Mouse (Mus musculus) retina, postnatal 1 day (tissue): ENCODE results near the gene Rpl13a.
"Not testable (repeated sequence)": the region's sequence is repeated elsewhere in the genome, so short reads cannot be mapped to it uniquely, and the experiment has no call there.

Source experiments
- DNase-seq: peaks from one replicate; pipeline ENCODE4 v3.0.0-alpha.2; 2012

Rpl13a gene

DNA sequence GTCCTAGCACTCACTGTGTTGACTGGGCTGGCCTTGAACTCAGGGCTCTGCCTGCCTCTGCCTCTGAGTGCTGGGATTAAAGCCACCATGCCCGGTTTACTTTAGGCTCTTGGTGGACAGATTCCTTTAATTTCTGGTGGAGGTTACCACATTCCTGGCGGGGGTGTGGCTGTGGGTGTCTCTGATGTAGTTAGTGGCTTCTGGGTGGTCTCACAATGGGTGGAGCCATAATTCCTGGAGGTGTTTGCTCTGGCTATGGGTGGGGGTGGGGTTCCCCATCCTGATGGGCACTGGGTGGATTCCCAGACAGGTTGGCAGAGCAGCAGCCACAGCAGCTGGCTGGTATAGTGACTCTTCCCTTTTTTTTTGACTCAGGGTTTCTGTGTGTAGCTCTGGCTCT lies 16.6 kb downstream of the Rpl13a start:
- DNase-seq, result no peak

DNA sequence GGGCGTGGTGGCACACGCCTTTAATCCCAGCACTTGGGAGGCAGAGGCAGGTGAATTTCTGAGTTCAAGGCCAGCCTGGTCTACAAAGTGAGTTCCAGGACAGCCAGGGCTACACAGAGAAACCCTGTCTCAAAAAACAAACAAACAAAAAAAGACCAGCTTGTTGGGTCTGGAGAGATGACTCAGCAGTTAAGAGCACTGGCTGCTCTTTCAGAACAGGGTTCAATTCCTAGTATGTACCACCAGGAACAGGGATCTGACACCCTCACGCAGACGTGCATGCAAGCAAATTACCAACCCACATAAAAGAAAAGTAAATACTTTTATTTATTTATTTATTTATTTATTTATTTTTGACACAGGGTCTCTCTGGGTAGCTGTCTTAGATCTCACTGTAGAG lies 18.5 kb downstream of the Rpl13a start:
- DNase-seq, result not testable (repeated sequence)

DNA sequence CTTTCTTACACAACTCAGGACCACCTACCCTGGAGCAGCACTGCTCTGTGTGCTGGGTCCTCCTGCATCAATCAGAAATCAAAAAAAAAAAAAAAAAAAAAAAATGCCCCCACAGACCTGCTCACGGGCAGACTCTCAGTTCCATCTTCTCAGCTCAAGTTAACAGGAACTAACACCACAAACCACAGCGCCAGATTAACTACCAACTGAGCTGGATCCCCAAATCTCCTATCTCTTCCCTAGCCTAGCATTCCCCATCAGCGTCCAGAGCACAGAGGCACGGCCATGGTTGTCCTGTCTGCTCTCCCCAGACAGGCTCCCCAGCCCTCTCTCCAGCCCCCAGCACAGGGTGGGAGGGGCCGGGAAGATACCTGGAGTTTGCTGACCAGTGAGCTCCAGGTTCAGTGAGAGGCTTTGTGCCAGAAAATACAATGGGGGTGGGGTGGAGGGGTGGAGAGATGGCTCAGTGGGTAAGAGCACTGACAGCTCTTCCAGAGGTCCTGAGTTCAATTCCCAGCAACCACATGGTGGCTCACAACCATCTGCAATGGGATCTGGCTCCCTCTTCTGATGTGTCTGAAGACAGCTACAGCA lies 21.4 kb downstream of the Rpl13a start:
- no peak for DNase-seq

DNA sequence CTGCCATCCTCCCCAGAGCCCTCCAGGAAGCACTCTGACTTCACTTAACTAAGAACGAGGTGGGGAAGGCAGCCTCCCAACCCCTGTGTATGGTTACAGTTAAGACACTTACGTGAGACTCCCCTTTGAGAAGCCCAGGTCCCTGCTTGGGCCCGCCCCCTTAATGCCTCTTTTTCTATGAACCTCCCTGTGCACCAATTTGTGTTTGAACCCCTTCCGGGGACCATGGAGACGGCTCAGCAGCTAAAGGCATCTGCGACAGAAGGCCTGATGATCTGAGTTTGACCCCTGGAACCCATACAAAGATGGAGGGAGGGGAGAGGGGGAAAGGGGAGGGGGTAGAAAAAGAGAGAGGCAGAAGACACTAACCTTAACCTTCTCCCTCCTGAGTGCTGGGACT lies 22.1 kb downstream of the Rpl13a start:
- no peak for DNase-seq

DNA sequence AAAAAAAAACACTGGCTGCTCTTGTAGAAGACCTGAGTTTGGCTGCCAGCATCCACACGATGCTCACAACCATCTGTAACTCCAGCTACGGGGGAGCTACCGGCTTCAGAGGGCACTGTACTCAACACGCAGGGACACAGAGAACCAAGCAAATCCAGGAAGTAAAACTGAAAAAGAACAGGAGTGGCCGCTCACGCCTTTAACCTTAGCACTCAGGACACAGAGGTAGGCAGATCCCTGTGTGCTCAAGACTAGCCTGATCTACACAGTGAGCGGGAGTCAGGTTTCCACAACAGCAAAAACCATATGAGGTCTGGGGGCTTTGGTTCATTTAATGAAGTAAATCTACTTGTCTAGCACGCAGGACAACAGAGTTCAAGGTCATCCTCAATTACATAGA lies 23.1 kb downstream of the Rpl13a start:
- no peak for DNase-seq

DNA sequence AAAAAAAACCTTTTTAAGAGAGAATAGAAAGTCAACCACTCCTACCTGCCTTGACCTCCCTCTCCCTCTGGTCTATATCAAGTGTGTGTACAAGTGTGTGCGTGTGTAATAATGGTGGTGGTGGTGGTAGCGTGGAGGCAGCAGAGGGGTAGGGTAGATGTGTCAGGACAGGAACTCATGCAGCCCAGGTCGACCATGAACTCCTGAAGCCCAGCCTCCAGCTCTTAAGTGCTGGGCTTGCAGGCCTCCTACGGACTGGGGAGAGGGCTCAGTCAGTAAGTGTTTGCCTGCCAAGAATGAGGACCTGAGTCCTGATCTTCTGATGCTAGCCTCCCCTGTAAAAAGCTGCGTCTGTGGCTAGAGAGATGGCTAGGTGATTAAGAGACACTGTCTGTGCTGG lies 23.6 kb downstream of the Rpl13a start:
- no peak for DNase-seq

DNA sequence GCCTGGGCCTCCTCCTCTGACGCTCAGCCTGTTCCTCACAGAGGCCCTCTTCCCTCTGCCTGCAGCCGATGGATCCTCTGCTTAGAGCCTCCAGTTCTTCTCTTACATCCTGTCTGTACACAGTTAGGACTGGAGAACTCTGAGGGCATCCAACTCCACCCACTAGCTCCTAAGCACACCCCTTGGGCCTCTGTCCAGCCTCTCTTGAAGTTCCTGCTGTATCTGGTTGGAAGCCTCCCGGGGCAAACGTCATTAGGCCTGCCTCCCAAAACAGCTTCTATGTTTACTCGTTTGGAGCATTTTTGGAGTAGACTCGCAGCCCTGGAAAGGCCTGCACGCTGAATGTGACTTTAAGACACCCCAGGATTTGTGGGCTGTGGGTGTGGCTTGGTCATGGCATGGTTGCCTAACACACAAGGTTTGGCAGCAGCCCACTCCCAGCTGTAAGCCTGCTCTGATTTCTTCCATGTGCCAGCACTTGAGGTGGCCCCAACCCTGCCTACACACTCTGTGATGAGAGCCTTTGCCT lies 24.8 kb downstream of the Rpl13a start, which contains the start of gene Fcgrt:
Gene Fcgrt, minus strand, starts transcription at position 200 of the 529 bp plus-strand sequence.
- DNase-seq, result no peak

DNA sequence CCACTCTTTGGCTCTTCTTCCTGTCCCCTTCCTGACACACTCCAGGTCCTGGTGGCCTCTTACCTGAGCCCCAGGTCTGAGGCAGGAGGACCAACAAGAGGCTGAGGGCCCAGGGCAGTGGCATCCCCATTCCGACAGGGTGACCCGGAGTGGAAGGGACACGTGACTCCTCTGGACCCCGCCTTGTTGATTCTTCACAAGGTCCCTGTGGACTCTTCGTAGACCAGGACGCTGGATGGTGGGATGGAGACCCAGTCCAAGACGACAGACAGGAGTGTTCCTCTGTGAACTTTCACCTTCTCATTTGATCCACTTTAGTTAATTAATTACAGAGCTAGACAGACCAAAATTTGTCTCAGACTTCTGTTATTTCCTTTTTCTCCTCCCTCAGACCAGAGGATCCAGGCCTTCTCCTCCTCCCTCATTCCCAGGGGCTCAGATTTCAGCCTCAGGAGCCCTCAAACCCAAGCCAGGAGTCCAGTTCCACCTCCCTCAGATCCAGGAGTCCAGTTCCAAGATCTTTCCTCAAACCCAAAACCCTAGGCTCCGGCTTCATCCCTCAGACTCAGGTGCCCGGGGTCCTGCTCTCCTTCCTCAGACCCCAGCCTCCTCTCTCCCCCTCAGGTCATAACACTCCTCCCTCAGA lies 25.5 kb downstream of the Rpl13a start:
- no peak for DNase-seq

DNA sequence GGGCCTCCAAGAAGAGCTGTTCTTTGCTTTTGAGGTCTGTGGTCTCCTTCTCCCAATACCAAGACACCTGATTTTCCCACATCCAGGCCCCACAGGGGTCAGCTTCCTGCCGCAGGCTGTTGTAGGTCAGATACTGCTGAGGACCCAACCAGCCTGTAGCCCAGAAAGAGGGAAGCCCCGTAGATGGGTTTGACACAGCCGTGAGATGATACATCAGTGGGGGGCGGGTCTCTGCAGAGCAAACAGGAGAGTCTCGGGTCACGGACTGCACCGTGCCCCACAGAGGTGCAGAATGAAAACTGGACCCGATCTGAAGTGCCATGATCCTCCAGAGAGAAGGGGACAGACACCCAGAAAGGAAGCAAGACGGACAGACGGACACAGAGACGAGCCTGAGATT lies 26.1 kb downstream of the Rpl13a start:
- no peak for DNase-seq

DNA sequence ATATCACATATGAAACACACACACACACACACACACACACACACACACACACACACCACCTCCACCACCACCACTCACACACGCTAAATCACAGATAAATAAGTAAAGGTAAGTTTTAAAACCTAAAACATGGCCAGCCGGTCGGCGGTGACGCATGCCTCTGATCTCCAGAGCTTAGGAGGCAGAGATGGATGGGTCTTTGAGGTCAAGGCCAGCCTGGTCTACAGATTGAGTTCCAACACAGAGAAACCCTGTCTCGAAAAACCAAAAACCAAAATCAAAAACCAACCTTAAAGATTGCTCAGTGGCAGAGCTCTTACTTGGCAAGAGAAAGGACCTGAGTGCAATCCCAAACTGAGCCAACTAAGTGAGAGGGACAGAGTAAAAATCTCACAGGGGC lies 28.5 kb downstream of the Rpl13a start:
- no peak for DNase-seq

DNA sequence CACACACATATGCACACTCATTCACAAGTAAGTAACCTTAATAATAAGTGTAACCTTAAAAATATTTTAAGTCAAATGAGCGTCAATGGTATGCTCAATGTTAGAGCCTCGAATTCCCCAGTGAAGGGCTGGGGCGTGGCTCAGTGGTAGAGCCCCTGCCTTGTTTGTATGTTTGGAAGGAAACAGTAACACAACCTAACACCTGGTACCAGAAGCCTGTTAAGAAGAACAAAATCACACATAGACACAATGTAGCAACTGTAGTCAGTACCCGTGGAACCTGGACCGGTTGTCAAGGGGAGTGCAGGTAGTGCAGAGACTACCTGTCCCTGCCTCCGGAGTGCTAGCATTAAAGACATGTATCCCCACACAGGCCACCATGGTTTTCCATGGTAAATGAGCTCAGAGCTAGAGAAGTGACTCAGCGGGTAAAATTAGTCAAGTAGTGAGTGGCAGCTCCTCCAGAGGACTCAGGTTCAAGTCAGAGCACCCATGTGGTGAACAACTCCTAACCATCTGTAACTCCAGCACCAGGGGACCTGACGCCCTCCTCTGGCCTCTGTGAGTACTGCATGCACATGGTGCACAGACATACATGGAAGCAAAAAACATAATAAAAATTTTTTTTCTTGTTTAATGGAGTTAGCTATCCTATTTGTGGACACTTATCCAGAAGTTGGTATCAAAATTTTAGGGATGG lies 29.9 kb downstream of the Rpl13a start:
- DNase-seq, result no peak

DNA sequence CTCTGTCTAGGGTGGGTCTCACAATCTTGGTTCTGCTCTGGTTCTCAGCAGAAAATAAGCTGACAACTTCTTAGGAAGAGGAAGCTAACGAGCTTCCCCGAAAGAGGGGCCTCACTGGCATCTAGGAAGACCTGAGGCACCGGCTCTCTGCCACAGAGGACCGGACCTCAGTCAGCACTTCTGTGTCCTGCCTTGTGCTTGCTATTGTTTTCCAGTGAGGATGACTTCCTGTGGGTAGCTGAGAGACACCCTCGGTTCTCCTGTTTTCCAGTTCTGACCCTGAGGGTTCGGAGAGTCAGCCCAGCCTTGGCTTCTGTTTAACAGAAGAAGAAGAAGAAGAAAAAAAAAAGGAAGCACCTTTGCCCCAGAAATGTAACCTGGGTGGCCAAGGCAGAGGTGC lies 31.1 kb downstream of the Rpl13a start:
- no peak for DNase-seq

DNA sequence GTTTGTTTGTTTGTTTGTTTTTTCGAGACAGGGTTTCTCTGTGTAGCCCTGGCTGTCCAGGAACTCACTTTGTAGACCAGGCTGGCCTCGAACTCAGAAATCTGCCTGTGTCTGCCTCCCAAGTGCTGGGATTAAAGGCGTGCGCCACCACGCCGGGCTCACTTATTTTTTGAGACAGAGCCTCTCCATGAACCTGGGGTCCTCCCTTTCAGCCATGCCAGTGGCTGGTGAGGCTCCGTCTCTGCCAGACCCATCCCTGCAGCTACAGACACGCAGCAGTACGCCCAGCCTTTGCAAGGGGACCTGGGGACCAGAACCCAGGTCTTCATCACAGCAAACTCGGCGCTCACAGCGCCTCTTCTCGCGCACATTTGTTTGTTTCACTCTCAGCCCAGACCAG lies 32.6 kb downstream of the Rpl13a start:
- not testable (repeated sequence) for DNase-seq

DNA sequence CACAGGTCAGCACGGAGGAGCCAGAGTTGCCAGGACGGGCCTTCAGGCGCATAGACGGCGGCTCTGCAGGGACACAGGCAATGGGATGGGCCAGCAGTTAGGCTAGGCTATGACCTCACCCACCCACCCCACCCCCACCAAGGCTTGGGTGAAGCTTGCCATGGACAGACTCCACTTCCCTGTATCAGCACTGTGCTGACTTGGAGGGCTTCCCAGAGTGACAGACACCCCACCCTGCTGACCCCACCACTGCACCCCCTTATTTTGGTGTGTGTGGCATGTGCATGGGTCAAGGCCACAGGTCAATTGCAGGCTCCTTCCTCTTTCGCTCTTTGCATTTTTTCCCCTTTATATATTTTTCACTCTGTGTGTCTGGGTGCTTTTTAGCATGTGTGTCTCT lies 33.2 kb downstream of the Rpl13a start:
- DNase-seq, result no peak

DNA sequence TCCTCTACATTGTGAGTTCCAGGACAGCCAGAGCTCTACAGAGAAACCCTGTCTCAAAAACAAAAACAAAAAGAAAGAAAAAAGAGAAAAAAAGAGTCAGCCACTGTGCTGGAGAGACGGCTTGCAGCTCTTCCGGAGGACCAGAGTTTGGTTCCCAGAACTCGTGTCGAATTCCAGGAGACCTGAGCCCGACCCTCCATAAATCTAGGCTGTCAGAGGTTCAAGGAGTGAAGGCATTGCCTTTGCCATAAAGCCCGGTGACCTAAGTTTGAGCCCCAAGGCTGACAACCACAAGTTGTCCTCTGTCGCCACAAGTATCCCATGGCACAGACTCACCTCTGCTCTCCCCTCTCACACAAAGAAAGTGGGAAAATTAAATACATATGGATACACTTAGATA lies 34.4 kb downstream of the Rpl13a start:
- DNase-seq, result no peak

DNA sequence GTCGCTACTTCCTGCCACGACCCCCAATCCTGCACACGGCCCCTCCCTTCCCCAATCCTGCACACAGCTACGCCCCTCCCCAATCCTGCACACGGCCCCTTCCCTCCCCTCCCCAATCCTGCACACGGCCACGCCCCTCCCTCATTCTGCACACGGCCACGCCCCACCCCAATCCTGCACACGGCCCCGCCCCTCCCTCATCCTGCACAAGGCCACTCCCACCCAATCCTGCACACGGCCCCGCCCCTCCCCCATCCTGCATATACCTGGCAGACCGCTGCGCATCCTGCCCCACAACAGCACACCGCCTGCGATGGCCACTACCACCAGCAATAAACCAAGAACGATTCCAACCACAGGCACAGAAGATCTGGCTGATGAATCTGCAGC lies 35.0 kb downstream of the Rpl13a start:
- DNase-seq, result no peak

DNA sequence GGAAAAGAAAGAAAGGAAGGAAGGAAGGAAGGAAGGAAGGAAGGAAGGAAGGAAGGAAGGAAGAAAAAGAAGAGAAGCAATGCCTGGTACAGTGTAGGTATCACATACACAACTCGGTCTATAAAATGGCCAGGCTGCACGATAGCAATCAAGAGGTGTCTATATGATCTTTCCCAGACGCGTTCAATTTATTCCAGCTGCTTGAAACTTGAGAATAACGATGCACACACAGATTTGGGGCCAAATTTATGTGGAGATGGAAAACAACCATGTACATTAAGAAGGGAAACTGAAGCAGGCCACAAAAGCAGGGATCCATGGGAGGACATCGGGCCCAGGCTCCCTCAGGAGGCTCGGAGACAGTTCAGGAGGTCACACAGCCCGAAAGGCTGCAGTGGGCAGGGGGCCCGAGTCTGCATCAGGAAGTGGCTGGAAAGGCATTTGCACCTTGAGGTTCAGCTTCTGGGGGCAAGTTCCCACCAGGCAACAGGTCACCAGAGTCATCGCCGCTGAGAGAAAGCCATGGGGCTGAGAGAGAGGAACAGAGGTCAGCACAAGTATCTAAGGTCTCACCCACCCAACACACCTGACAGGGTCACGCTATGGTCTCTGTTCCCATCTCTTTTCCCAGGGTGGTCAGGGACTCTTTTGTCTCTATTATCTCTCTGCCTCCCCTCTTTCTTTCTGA lies 35.6 kb downstream of the Rpl13a start:
- DNase-seq, result no peak

DNA sequence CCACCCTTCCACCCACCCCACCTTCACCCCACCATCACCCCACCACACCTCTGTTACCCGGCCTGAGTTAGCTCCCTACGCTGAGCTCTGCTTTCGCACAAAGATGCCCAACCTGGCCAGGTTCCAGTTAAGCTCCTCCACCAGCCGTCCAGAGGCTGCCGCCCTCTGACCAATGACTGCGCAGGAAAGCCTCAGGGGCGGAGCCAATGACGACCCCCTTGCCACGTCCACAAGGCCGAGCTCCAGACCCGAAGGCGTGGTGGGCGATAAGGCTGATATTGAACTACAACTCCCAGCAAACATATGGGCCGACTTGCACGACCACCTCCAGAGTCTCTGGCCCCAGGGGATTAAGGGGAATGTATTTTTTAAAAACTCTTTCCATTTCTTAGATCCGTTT lies 36.5 kb downstream of the Rpl13a start, which contains the start of gene Rcn3:
Gene Rcn3, minus strand, starts transcription at position 174 of the 400 bp plus-strand sequence.
- DNase-seq, result peak; percentile 96

DNA sequence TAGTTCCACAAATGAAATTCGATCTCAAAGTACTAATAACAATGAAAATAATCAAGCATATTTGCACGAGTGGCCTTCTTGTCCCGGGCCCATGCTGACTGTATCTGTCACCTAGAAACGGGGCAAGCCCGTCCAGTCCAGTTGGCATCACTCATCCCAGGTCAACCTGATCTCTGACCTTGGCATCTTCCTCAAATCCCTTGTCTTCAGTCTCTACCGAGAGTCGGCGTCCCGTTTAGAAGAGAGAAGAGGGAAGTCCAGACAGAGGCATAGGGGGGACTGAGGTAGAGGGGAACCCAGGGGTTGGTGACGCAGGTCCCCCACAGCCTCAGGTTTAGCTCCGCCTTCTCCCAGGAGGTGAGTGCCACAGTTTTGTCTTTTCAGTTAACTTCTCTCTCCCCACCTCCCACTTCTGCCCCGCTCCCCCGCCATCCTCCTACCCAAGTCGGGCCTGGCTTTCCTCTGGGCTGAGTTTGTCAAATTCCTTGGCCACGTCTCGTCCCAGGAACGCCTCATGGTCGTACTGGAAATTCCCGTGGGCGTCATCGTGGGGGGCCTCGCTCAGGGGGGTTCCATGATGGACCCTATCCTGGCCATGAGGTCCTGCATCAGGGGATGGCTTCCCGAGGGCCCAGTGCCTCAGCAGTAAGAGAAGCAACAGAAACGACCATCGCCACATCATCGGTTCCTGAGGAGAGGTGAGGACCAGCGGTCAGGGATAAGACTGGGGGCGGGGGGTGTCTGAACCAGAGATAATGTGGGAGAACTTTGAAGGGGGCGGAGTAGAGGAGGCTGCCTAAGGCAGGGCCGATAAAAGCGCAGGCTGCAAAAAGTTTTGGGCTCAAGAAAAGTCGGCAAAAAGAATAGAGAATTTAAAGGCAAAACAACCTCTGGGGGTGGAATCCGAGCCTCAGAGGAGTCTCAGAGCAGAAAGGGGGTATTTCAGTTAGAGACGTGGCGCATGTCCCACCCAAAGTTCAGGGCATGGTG lies 37.3 kb downstream of the Rpl13a start:
- peak; percentile 22 for DNase-seq

DNA sequence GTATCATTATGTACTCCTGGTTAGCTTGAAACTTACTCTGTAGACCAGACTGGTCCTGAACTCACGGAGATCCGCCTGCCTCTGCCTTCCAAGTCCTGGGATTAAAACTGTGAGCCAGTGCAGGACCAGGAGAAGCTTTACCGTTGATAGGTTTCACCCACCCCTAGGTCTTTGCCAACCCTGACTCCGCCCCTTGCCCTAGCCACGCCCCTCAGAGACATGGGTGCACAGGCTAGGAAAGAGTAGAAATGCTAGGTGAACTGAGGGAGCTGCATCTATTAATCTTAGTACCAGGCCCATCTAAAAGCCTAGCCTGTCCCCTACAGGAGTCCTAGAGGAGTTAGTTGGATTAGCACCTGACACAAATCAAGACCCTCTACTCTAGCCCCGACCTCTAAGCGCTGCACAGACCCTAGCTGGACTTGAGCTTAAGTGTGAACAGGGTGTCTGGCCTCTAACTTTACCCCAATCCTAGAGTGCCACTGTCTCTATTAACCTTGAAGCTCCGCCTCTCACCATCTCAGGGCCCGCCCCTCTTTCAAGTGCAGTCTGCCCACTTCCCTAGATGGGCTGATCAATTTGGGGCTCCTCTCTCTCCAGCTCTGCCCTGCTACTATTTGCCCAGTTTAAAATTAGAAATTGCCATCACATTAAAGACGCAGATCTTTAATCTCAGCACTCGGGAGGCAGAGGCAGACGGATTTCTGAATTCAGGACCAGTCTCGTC lies 38.1 kb downstream of the Rpl13a start:
- no peak for DNase-seq

DNA sequence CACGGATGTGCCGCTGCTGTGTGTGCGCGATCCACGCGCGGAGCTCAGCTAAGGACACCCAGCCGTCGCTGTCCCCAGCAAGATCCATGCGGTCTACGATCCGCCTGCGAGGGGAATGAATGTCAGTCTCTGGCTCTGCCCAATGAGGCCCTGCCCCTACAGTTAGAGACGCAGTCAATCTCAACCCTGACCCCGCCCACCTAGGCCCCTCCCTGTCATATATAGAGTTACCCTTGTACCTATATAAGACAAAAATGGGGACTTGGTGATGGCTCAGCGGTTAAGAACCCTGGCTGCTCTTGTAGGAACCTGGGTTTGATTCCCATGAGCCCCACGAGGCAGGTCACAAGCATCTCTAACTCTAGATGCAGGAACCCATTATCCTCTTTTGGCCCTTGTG lies 40.0 kb downstream of the Rpl13a start:
- DNase-seq, result no peak

DNA sequence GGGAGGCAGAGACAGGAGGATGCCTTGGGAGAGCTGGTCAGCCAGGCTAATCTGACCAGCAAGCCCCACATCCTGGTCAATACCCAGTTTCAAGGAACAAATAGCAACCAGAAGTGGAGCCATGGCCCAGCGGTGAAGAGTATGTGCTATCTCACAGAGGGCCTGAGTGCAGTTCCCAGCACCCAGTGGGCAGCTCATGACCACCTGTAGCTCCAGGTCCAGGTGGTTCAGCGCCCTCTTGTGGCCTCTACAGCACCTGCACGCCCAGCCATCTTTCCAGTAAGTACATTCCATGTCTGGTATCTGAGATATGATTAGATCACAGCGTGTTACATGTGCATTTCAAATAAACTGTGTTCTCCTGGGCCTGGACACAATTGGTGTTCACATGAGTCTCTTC lies 42.5 kb downstream of the Rpl13a start:
- DNase-seq, result no peak
